Mouse (Mus musculus) lung, embryonic 16.5 days (tissue): ENCODE results near the gene Mocs1. TPM values are rescaled to one million over a fixed set of nuclear protein-coding genes. Genes with fewer than 3 reads are reported as not detected.
"Not testable (repeated sequence)": the region's sequence is repeated elsewhere in the genome, so short reads cannot be mapped to it uniquely, and the experiment has no call there.

Experiments
- ATAC-seq: fragments of 200-750 bp; cut with Nextera tagmentation; 2 replicates; pipeline ENCODE4 v1.8.0; 2017; ENCODE audit warnings: low read depth, mild to moderate bottlenecking, moderate library complexity
- H3K27ac ChIP-seq: fragments of 300-500 bp; sonication (generic); 2 replicates; pipeline ENCODE4 v1.5.1; 2014; ENCODE audit warnings: mild to moderate bottlenecking, control low read depth, low read length
- H3K27me3 ChIP-seq: fragments of 300-500 bp; sonication (generic); 2 replicates; pipeline ENCODE4 v1.6.1; 2014; ENCODE audit warnings: low read depth, low read length, mixed read lengths; ENCODE audit not compliant: control insufficient read depth, insufficient read depth
- H3K36me3 ChIP-seq: fragments of 300-500 bp; sonication (generic); 2 replicates; pipeline ENCODE4 v1.6.1; 2014; ENCODE audit warnings: low read length; ENCODE audit not compliant: control insufficient read depth, insufficient read depth
- H3K4me1 ChIP-seq: fragments of 300-500 bp; sonication (generic); replicated peaks from 2 replicates; pipeline ENCODE4 v1.6.1; 2014; ENCODE audit warnings: low read length, mixed read lengths; ENCODE audit not compliant: control insufficient read depth, insufficient read depth
- H3K4me2 ChIP-seq: fragments of 300-500 bp; sonication (generic); 2 replicates; pipeline ENCODE4 v1.6.1; 2014; ENCODE audit warnings: low read depth, low read length, control low read depth
- H3K4me3 ChIP-seq: fragments of 300-500 bp; sonication (generic); 2 replicates; pipeline ENCODE4 v1.5.1; 2014; ENCODE audit warnings: mild to moderate bottlenecking, low read length, control low read depth
- H3K9ac ChIP-seq: fragments of 300-500 bp; sonication (generic); 2 replicates; pipeline ENCODE4 v1.6.1; 2014; ENCODE audit warnings: low read length, control low read depth
- H3K9me3 ChIP-seq: fragments of 300-500 bp; sonication (generic); 2 replicates; pipeline ENCODE4 v1.6.1; 2016; ENCODE audit warnings: low read length; ENCODE audit not compliant: control insufficient read depth
- WGBS: fragments of 180-500 bp; shearing (Covaris S2); extraction: QIAGEN DNeasy Blood & Tissue Kit; methylation state at CpG from one replicate; pipeline ENCODE4 v1.1.7; 2014; 5-methylcytosine and 5-hydroxymethylcytosine counted together
- polyA plus RNA-seq: library from polyadenylated mRNA; unstranded; fragments of >200 nt; fragmentation: Nextera tagmentation; extraction: Ambion mirVana; gene quantifications from 2 replicates; pipeline ENCODE4 v1.2.1, GENCODE M21; 2015

The Mocs1 gene
- polyA plus RNA-seq, 1 experiment from 2014 or later: 9.9 TPM

GRCm38 (mm10) chr17:49437306-49437705 lies 9.1 kb downstream of the Mocs1 start:
- not testable (repeated sequence) for H3K27ac ChIP-seq, ATAC-seq, H3K27me3 ChIP-seq, H3K4me1 ChIP-seq, H3K4me2 ChIP-seq, H3K4me3 ChIP-seq, H3K9ac ChIP-seq, H3K9me3 ChIP-seq
- peaks cover 22% of the 10 kb centered on the region for H3K36me3 ChIP-seq

- H3K4me3 ChIP-seq: no peak overlapping the region
- H3K36me3 ChIP-seq: peaks cover 20% of the 10 kb centered on the region
- H3K9ac ChIP-seq: no peak overlapping the region
- no peaks in the 10 kb centered on the region for H3K9me3 ChIP-seq
- H3K4me1 ChIP-seq: 0 out of 2 replicates have a peak, but pooled peaks cover 2% of the 10 kb centered on the region
- H3K4me2 ChIP-seq: no peak overlapping the region
- WGBS: 63% methylated on average over 12 of the region's 12 CpGs
- no peak overlapping the region for H3K27ac ChIP-seq
- no peak for ATAC-seq
- no peaks in the 10 kb centered on the region for H3K27me3 ChIP-seq
Measured at GRCm38 (mm10) chr17:49438822-49439574, 10.8 kb downstream of the Mocs1 start.

GRCm38 (mm10) chr17:49439706-49440105 lies 11.5 kb downstream of the Mocs1 start:
- Histone ChIP-seq H3K9me3 (no peaks in the 10 kb centered on the region), H3K4me1 (0 out of 2 replicates have a peak, but pooled peaks cover 2% of the 10 kb centered on the region), H3K27ac (no peak overlapping the region), H3K9ac (no peak overlapping the region), H3K27me3 (no peaks in the 10 kb centered on the region), H3K4me3 (no peak overlapping the region), H3K36me3 (peaks cover 16% of the 10 kb centered on the region), H3K4me2 (no peak overlapping the region)
- ATAC-seq: no peak
- WGBS: 84% methylated on average over 4 of the region's 4 CpGs

GRCm38 (mm10) chr17:49440331-49441130 lies 12.4 kb downstream of the Mocs1 start:
- Histone ChIP-seq H3K27ac (no peak overlapping the region), H3K9me3 (no peaks in the 10 kb centered on the region), H3K36me3 (peaks cover 9% of the 10 kb centered on the region), H3K4me2 (no peak overlapping the region), H3K4me3 (no peak overlapping the region), H3K9ac (no peak overlapping the region), H3K4me1 (0 out of 2 replicates have a peak, but pooled peaks cover 2% of the 10 kb centered on the region), H3K27me3 (no peaks in the 10 kb centered on the region)
- 58% methylated on average over 14 of the region's 14 CpGs for WGBS
- ATAC-seq: no peak

- H3K9me3 ChIP-seq, ATAC-seq, H3K4me1 ChIP-seq, H3K36me3 ChIP-seq, H3K27ac ChIP-seq, H3K4me2 ChIP-seq, H3K27me3 ChIP-seq, H3K9ac ChIP-seq, H3K4me3 ChIP-seq: not testable (repeated sequence)
- WGBS: 45% methylated on average over 3 of the region's 3 CpGs
Measured at GRCm38 (mm10) chr17:49442841-49443240, 14.7 kb downstream of the Mocs1 start.

- Histone ChIP-seq H3K27ac (no peak overlapping the region), H3K9me3 (no peaks in the 10 kb centered on the region), H3K9ac (no peak overlapping the region), H3K4me2 (no peak overlapping the region), H3K4me3 (no peak overlapping the region), H3K4me1 (peaks cover 5% of the 10 kb centered on the region; the same call in 1 of the 2 replicates), H3K27me3 (no peaks in the 10 kb centered on the region), H3K36me3 (peaks cover 7% of the 10 kb centered on the region; the same call in 1 of the 2 replicates)
- ATAC-seq: no peak
- 49% methylated on average over 8 of the region's 9 CpGs for WGBS
Measured at GRCm38 (mm10) chr17:49448570-49449229, 20.5 kb downstream of the Mocs1 start.

- H3K9me3 ChIP-seq: no peaks in the 10 kb centered on the region
- ATAC-seq: no peak
Measured at GRCm38 (mm10) chr17:49449230-49449608, 21.1 kb downstream of the Mocs1 start.

GRCm38 (mm10) chr17:49450922-49451321 lies 22.8 kb downstream of the Mocs1 start:
- Histone ChIP-seq H3K27ac (no peak overlapping the region), H3K9me3 (no peaks in the 10 kb centered on the region), H3K4me3 (no peak overlapping the region), H3K36me3 (peaks cover 14% of the 10 kb centered on the region), H3K27me3 (no peaks in the 10 kb centered on the region), H3K9ac (no peak overlapping the region), H3K4me2 (no peak overlapping the region), H3K4me1 (peaks cover 5% of the 10 kb centered on the region; the same call in 1 of the 2 replicates)
- ATAC-seq: no peak
- 48% methylated on average over 6 of the region's 6 CpGs for WGBS

More at GRCm38 (mm10) chr17:49449230-49449608, 21.1 kb downstream of the Mocs1 start:
- Histone ChIP-seq H3K4me1 (peaks cover 5% of the 10 kb centered on the region; the same call in 1 of the 2 replicates), H3K36me3 (peaks cover 11% of the 10 kb centered on the region), H3K27me3 (no peaks in the 10 kb centered on the region), H3K9ac (no peak overlapping the region), H3K4me2 (no peak overlapping the region), H3K4me3 (no peak overlapping the region), H3K27ac (no peak overlapping the region)
- WGBS: 78% methylated on average over 8 of the region's 8 CpGs

GRCm38 (mm10) chr17:49456334-49456733 lies 28.2 kb downstream of the Mocs1 start:
- H3K36me3 ChIP-seq: peaks cover 14% of the 10 kb centered on the region
- ATAC-seq: no peak
- no peaks in the 10 kb centered on the region for H3K4me1 ChIP-seq
- no peaks in the 10 kb centered on the region for H3K27me3 ChIP-seq
- H3K4me2 ChIP-seq: no peak overlapping the region
- no peak overlapping the region for H3K9ac ChIP-seq
- no peak overlapping the region for H3K4me3 ChIP-seq
- WGBS: 74% methylated on average over 4 of the region's 4 CpGs
- no peaks in the 10 kb centered on the region for H3K9me3 ChIP-seq
- no peak overlapping the region for H3K27ac ChIP-seq
